ENCODE assay signal across 17 mouse cellular contexts in the genomic region with DNA sequence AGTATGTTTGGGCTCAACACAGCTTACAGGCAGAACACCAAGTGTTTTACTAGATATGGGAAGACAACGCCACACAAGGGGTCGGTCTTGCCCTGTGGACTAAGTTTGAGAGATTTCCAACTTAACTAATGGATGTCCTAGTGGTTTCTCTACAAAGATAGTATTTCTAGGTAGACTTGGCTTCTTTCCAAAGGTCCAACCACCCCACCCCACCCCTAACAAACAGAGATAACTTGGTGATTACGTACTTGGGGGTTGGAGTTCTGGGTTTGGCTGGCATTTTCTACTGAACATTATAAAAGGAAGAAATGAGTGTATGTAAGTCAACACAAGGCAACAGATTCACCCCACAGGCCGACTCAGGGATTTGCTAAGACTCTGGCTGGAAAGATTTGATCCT. TPM values are rescaled to one million over a fixed set of nuclear protein-coding genes. Genes with fewer than 3 reads are reported as not detected.
DNase-seq lines count a peak whose midpoint lies in the region; ATAC-seq and TF ChIP-seq lines count a peak whose summit lies in the region.
"Had no signal": no experiment of that assay in that cellular context is flagged by ENCODE, and none has a peak within 500 bp of the region (broad histone marks: within the 10 kb centered on the region; RNA-seq: fewer than 3 reads in every experiment).

No protein-coding gene starts in this region.

- no peak for DNase-seq in heart, embryonic 10.5 days (ENCODE audit: low spot score)
- DNase-seq in lung, embryonic 14.5 days = no peak
- no peak for DNase-seq in lung, postnatal 14 days
- DNase-seq in c-Kit-positive CD71-positive TER-119-negative erythroid progenitor cells, embryonic 14.5 days (ENCODE audit: low read depth) = peak; percentile 51
- DNase-seq in MN1 (ENCODE audit: low spot score) = no peak
- DNase-seq: adrenal gland, adult 8-10 months; cerebellum, postnatal 14 days; forebrain, postnatal 0 days; gastrocnemius, postnatal 25 days; kidney, adult 8-10 months; layer of hippocampus, postnatal 36 days; left cerebral cortex, postnatal 4 days; right cerebral cortex, postnatal 4 days; thymus, postnatal 14 days had no signal

- H3K36me3 ChIP-seq in heart, embryonic 11.5 days (ENCODE audit: control insufficient read depth, insufficient read depth, low read length) = peaks cover 6% of the 10 kb centered on the region
- H3K36me3 ChIP-seq in heart, embryonic 10.5 days = peaks cover 62% of the 10 kb centered on the region
- H3K36me3 ChIP-seq in lung, embryonic 14.5 days (ENCODE audit: insufficient read depth) = peaks cover 74% of the 10 kb centered on the region
- peaks cover 5% of the 10 kb centered on the region; the same call in 1 of the 2 replicates for H3K36me3 ChIP-seq in stomach, embryonic 15.5 days

- H3K4me1 ChIP-seq in heart, embryonic 11.5 days (ENCODE audit: control insufficient read depth, insufficient read depth, low read length) = peaks cover 84% of the 10 kb centered on the region
- peaks cover 83% of the 10 kb centered on the region for H3K4me1 ChIP-seq in heart, embryonic 10.5 days
- peaks cover 19% of the 10 kb centered on the region; the same call in 1 of the 2 replicates for H3K4me1 ChIP-seq in lung, embryonic 14.5 days (ENCODE audit: insufficient read depth)
- peaks cover 19% of the 10 kb centered on the region for H3K4me1 ChIP-seq in stomach, embryonic 15.5 days

- 73% methylated on average over 4 of the region's 4 CpGs for WGBS in heart, embryonic 11.5 days (ENCODE audit: insufficient replicate concordance)
- WGBS in heart, embryonic 10.5 days = 76% methylated on average over 4 of the region's 4 CpGs
- WGBS in lung, embryonic 14.5 days = 79% methylated on average over 4 of the region's 4 CpGs
- WGBS in stomach, embryonic 15.5 days = 63% methylated on average over 4 of the region's 4 CpGs

- H3K9ac ChIP-seq in heart, embryonic 11.5 days (ENCODE audit: low read depth, low read length) = no peak overlapping the region
- H3K9ac ChIP-seq in lung, embryonic 14.5 days = no peak overlapping the region
- no peak overlapping the region for H3K9ac ChIP-seq in stomach, embryonic 15.5 days
- H3K9ac ChIP-seq: forebrain, postnatal 0 days; hindbrain, embryonic 13.5 days had no signal

- H3K4me3 ChIP-seq in heart, embryonic 11.5 days (ENCODE audit: low read depth, low read length) = no peak overlapping the region
- H3K4me3 ChIP-seq in heart, embryonic 10.5 days = no peak overlapping the region
- H3K4me3 ChIP-seq in lung, embryonic 14.5 days (ENCODE audit: low read depth, low read length) = no peak overlapping the region
- H3K4me3 ChIP-seq in stomach, embryonic 15.5 days (replicated peaks) = no peak overlapping the region
- H3K4me3 ChIP-seq: hindbrain, embryonic 13.5 days had no signal

- peak overlapping the region; percentile 29; the same call in 1 of the 2 replicates for H3K27ac ChIP-seq in heart, embryonic 11.5 days (ENCODE audit: low read depth, low read length)
- no peak overlapping the region for H3K27ac ChIP-seq in heart, embryonic 10.5 days
- H3K27ac ChIP-seq in lung, embryonic 14.5 days (ENCODE audit: low read depth) = 0 out of 2 replicates have a peak overlapping the region, but pooled peaks have one; percentile 24
- H3K27ac ChIP-seq in stomach, embryonic 15.5 days = 0 out of 2 replicates have a peak overlapping the region, but pooled peaks have one; percentile 11
- H3K27ac ChIP-seq: hindbrain, embryonic 13.5 days had no signal

- H3K9me3 ChIP-seq in heart, embryonic 11.5 days (replicated peaks; ENCODE audit: control insufficient read depth, low read length) = no peaks in the 10 kb centered on the region
- no peaks in the 10 kb centered on the region for H3K9me3 ChIP-seq in heart, embryonic 10.5 days
- no peaks in the 10 kb centered on the region for H3K9me3 ChIP-seq in lung, embryonic 14.5 days (ENCODE audit: low read depth, low read length)
- H3K9me3 ChIP-seq in stomach, embryonic 15.5 days = no peaks in the 10 kb centered on the region
- H3K9me3 ChIP-seq: hindbrain, embryonic 13.5 days had no signal

- no peak for ATAC-seq in heart, embryonic 11.5 days (replicated peaks; ENCODE audit: insufficient number of reproducible peaks, low FRiP score, low TSS enrichment)
- ATAC-seq in lung, embryonic 14.5 days (ENCODE audit: insufficient read depth) = no peak
- ATAC-seq in stomach, embryonic 15.5 days (ENCODE audit: insufficient read depth, low FRiP score, low read depth) = no peak
- ATAC-seq: forebrain, postnatal 0 days had no signal

- no peak for TF ChIP-seq CTCF in lung, embryonic 14.5 days (IDR thresholded peaks at IDR 0.05; ENCODE audit: low read depth)

- no peak overlapping the region for H3K4me2 ChIP-seq in heart, embryonic 11.5 days
- H3K4me2 ChIP-seq in lung, embryonic 14.5 days = no peak overlapping the region
- no peak overlapping the region for H3K4me2 ChIP-seq in stomach, embryonic 15.5 days
- H3K4me2 ChIP-seq: hindbrain, embryonic 13.5 days had no signal

- H3K27me3 ChIP-seq in heart, embryonic 11.5 days (ENCODE audit: control insufficient read depth, insufficient read depth, low read length) = no peaks in the 10 kb centered on the region
- no peaks in the 10 kb centered on the region for H3K27me3 ChIP-seq in heart, embryonic 10.5 days (ENCODE audit: insufficient read depth, poor library complexity, severe bottlenecking)
- no peaks in the 10 kb centered on the region for H3K27me3 ChIP-seq in lung, embryonic 14.5 days (ENCODE audit: insufficient read depth, low read length)
- H3K27me3 ChIP-seq in stomach, embryonic 15.5 days (replicated peaks) = no peaks in the 10 kb centered on the region
- H3K27me3 ChIP-seq: hindbrain, embryonic 13.5 days had no signal

RNA-seq across cellular contexts. Expression of a gene that starts 32.6 kb away (rescaled TPM):
- 11.4 and 13.9 TPM in 2 replicates for polyA plus RNA-seq in heart, embryonic 11.5 days (2014; fragmentation: Nextera tagmentation; extraction: Ambion mirVana)
- 15.2 and 16.4 TPM in 2 replicates for polyA plus RNA-seq in heart, embryonic 10.5 days (2016; fragmentation: Nextera tagmentation; extraction: Ambion mirVana)
- polyA plus RNA-seq in lung, embryonic 14.5 days (2014; fragmentation: Nextera tagmentation; extraction: Ambion mirVana) = 13.9 and 14.5 TPM in 2 replicates
- polyA plus RNA-seq in stomach, embryonic 15.5 days (2015; fragmentation: Nextera tagmentation; extraction: Ambion mirVana) = 14.7 and 18.7 TPM in 2 replicates

RNA-seq across cellular contexts. Expression of a gene that starts 51.5 kb away (rescaled TPM):
- polyA plus RNA-seq in heart, embryonic 11.5 days (2014; fragmentation: Nextera tagmentation; extraction: Ambion mirVana) = 26.7 and 34.2 TPM in 2 replicates
- polyA plus RNA-seq in heart, embryonic 10.5 days (2016; fragmentation: Nextera tagmentation; extraction: Ambion mirVana) = 23.8 and 31.5 TPM in 2 replicates
- polyA plus RNA-seq in lung, embryonic 14.5 days (2014; fragmentation: Nextera tagmentation; extraction: Ambion mirVana) = 40.1 and 44.7 TPM in 2 replicates
- polyA plus RNA-seq in stomach, embryonic 15.5 days (2015; fragmentation: Nextera tagmentation; extraction: Ambion mirVana) = 27.0 and 29.2 TPM in 2 replicates

RNA-seq across cellular contexts. Expression of a gene that starts 55.1 kb away (rescaled TPM):
- 1.5 and 2.5 TPM in 2 replicates for polyA plus RNA-seq in heart, embryonic 11.5 days (2014; fragmentation: Nextera tagmentation; extraction: Ambion mirVana)
- polyA plus RNA-seq in heart, embryonic 10.5 days (2016; fragmentation: Nextera tagmentation; extraction: Ambion mirVana) = 1.6 and 2.9 TPM in 2 replicates
- polyA plus RNA-seq in lung, embryonic 14.5 days (2014; fragmentation: Nextera tagmentation; extraction: Ambion mirVana) = 5.5 and 9.9 TPM in 2 replicates
- 5.4 and 5.8 TPM in 2 replicates for polyA plus RNA-seq in stomach, embryonic 15.5 days (2015; fragmentation: Nextera tagmentation; extraction: Ambion mirVana)
